Mouse (Mus musculus) left cerebral cortex, adult 18-20 months (tissue): ENCODE data around the gene Tbc1d30. TPM values are rescaled to one million over a fixed set of nuclear protein-coding genes. Genes with fewer than 3 reads are reported as not detected.
"Not testable (repeated sequence)": the region's sequence is repeated elsewhere in the genome, so short reads cannot be mapped to it uniquely, and the experiment has no call there.

Source experiments
- DNase-seq, 2 experiments: peaks; one replicate each; pipeline ENCODE4 v3.0.0; 2021 to 2022; ENCODE audit warnings: low spot score in 2 of 2, mixed read lengths in 1 of 2
- total RNA-seq, 2 experiments: library from RNA; stranded (reverse); gene quantifications; 2 replicates each; pipeline ENCODE4 v1.2.3; 2021

The Tbc1d30 gene
- total RNA-seq, 2 experiments from 2014 or later = 80.3 to 95.1 TPM

GRCm38 (mm10) chr10:121367271-121367670 is 16.2 kb upstream of the Tbc1d30 start:
- no peak for DNase-seq

- no peak for DNase-seq
Measured at GRCm38 (mm10) chr10:121365781-121366272, 14.7 kb upstream of the Tbc1d30 start.

GRCm38 (mm10) chr10:121364801-121365564 is 13.9 kb upstream of the Tbc1d30 start, which contains the start of gene Gns:
Gns (plus strand) TSS chr10:121365090.
- peak; percentile 83 to 87 for DNase-seq

- DNase-seq = no peak
Measured at GRCm38 (mm10) chr10:121364306-121364705, 13.2 kb upstream of the Tbc1d30 start.

- DNase-seq = no peak
Measured at GRCm38 (mm10) chr10:121363201-121363600, 12.1 kb upstream of the Tbc1d30 start.

- no peak for DNase-seq
Measured at GRCm38 (mm10) chr10:121360358-121360757, 9.3 kb upstream of the Tbc1d30 start.

GRCm38 (mm10) chr10:121351692-121352290 is 713 bp upstream of the Tbc1d30 start:
- no peak for DNase-seq

GRCm38 (mm10) chr10:121350357-121351065 is 567 bp downstream of the Tbc1d30 start:
- DNase-seq = no peak

GRCm38 (mm10) chr10:121349244-121349643 is 1.8 kb downstream of the Tbc1d30 start:
- no peak for DNase-seq

GRCm38 (mm10) chr10:121343867-121344266 is 7.2 kb downstream of the Tbc1d30 start:
- no peak for DNase-seq

GRCm38 (mm10) chr10:121342260-121342659 is 8.8 kb downstream of the Tbc1d30 start:
- DNase-seq = no peak

- no peak for DNase-seq
Measured at GRCm38 (mm10) chr10:121340754-121341593, 10.1 kb downstream of the Tbc1d30 start.

GRCm38 (mm10) chr10:121336536-121336935 is 14.5 kb downstream of the Tbc1d30 start:
- DNase-seq = not testable (repeated sequence)

- DNase-seq = peak; percentile 55 to 81
Measured at GRCm38 (mm10) chr10:121334576-121334975, 16.5 kb downstream of the Tbc1d30 start.

GRCm38 (mm10) chr10:121330940-121331339 is 20.1 kb downstream of the Tbc1d30 start:
- DNase-seq = peak; percentile 73 to 85

- no peak for DNase-seq
Measured at GRCm38 (mm10) chr10:121329586-121329985, 21.5 kb downstream of the Tbc1d30 start.

GRCm38 (mm10) chr10:121326167-121326566 is 24.9 kb downstream of the Tbc1d30 start:
- DNase-seq = no peak

- DNase-seq = no peak
Measured at GRCm38 (mm10) chr10:121323493-121323892, 27.6 kb downstream of the Tbc1d30 start.

- no peak for DNase-seq
Measured at GRCm38 (mm10) chr10:121318397-121318950, 32.6 kb downstream of the Tbc1d30 start.

GRCm38 (mm10) chr10:121316361-121316760 is 34.7 kb downstream of the Tbc1d30 start:
- no peak for DNase-seq
